Mouse (Mus musculus) gastrocnemius, adult 2 months (tissue): ENCODE data around the gene Prkab2. TPM values are rescaled to one million over a fixed set of nuclear protein-coding genes. Genes with fewer than 3 reads are reported as not detected.

Experiments
- DNase-seq: peaks from one replicate; pipeline ENCODE4 v3.0.0; 2022
- H3K27ac ChIP-seq: fragments of 200-600 bp; 2 replicates; pipeline ENCODE4 v1.8.1; 2022; ENCODE audit warnings: mild to moderate bottlenecking
- H3K4me3 ChIP-seq: fragments of 200-600 bp; 2 replicates; pipeline ENCODE4 v1.8.1; 2022; ENCODE audit warnings: mild to moderate bottlenecking, moderate library complexity
- CTCF ChIP-seq: fragments of 200-600 bp; IDR thresholded peaks from 2 replicates; pipeline ENCODE4 v1.8.1; 2022; ENCODE audit warnings: antibody characterized with exemption, mild to moderate bottlenecking, moderate library complexity
- intact Hi-C: fragments of 180-260 bp; cut with DNase I; formaldehyde crosslinking; loops from one replicate; pipeline ENCODE4 v1.15.1; 2025
- microRNA-seq: library from miRNA; unstranded; fragments of <30 nt; microRNA quantifications from one replicate; pipeline ENCODE4 v1.2.0, GENCODE M21; 2021
- total RNA-seq, 2 experiments: library from RNA; stranded (reverse); gene quantifications; 2 replicates each; pipeline ENCODE4 v1.2.3; 2021

Prkab2 gene
- total RNA-seq, 2 experiments from 2014 or later: 137 to 243 TPM

GRCm38 (mm10) chr3:97706561-97706960 is 48.6 kb downstream of the Prkab2 start:
- no peak for DNase-seq
- TF ChIP-seq CTCF: no peak
- intact Hi-C loops: no loop called here
- no peak overlapping the region for H3K27ac ChIP-seq
- no peak overlapping the region for H3K4me3 ChIP-seq

- Histone ChIP-seq H3K4me3 (no peak overlapping the region), H3K27ac (no peak overlapping the region)
- DNase-seq: no peak
- intact Hi-C loops: no loop called here
- no peak for TF ChIP-seq CTCF
Observed at GRCm38 (mm10) chr3:97710134-97710533, 52.1 kb downstream of the Prkab2 start.

GRCm38 (mm10) chr3:97710881-97711280 is 52.9 kb downstream of the Prkab2 start:
- Histone ChIP-seq H3K27ac (no peak overlapping the region), H3K4me3 (no peak overlapping the region)
- intact Hi-C loops: no loop called here
- DNase-seq: no peak
- no peak for TF ChIP-seq CTCF

- Histone ChIP-seq H3K27ac (no peak overlapping the region), H3K4me3 (no peak overlapping the region)
- DNase-seq: no peak
- intact Hi-C loops: no loop called here
- TF ChIP-seq CTCF: peak; percentile 17; the same call in 1 of the 2 replicates
Observed at GRCm38 (mm10) chr3:97715922-97716321, 57.9 kb downstream of the Prkab2 start.

GRCm38 (mm10) chr3:97719116-97719515 is 61.1 kb downstream of the Prkab2 start:
- H3K4me3 ChIP-seq: no peak overlapping the region
- no peak for DNase-seq
- intact Hi-C loops: no loop called here

More at GRCm38 (mm10) chr3:97719116-97719515, 61.1 kb downstream of the Prkab2 start:
- TF ChIP-seq CTCF: no peak
- H3K27ac ChIP-seq: no peak overlapping the region

Small RNAs within 50 kb of the gene (microRNA-seq; reads per million reads assigned to microRNA genes)
- gene Mir7225: not detected

Other genes with a start within 250 kb of the Prkab2 start
- not detected for gene Olfr1402, start 236.2 kb upstream of the Prkab2 start, total RNA-seq
- gene Chd1l, start 48.0 kb upstream of the Prkab2 start, total RNA-seq: 10 to 100 TPM; 10.6 to 11.5 TPM
- gene Fmo5, start 29.4 kb upstream of the Prkab2 start, total RNA-seq: 1 to 10 TPM; 6.5 to 7.3 TPM
- not detected for gene Gm17651, start 16.5 kb downstream of the Prkab2 start, total RNA-seq
- gene Pde4dip, start 230.5 kb downstream of the Prkab2 start, total RNA-seq: 1,000 to 10,000 TPM; 3,559 to 3,570 TPM
- 10 to 100 TPM; 24.2 to 32.1 TPM for gene Sec22b, start 243.0 kb downstream of the Prkab2 start, total RNA-seq